Mouse (Mus musculus) ES-Bruce4 (cell line): ENCODE measurements around the gene Cnot9. TPM values are rescaled to one million over a fixed set of nuclear protein-coding genes. Genes with fewer than 3 reads are reported as not detected.

Experiments
- H3K27ac ChIP-seq: 2 replicates; pipeline ENCODE4 v1.5.1; 2012; ENCODE audit warnings: low read length, inconsistent platforms; ENCODE audit not compliant: insufficient read depth
- H3K27me3 ChIP-seq: 2 replicates; pipeline ENCODE4 v1.6.1; 2012; ENCODE audit warnings: mild to moderate bottlenecking, low read length, inconsistent platforms; ENCODE audit not compliant: control insufficient read depth, poor library complexity, insufficient read depth, severe bottlenecking
- H3K36me3 ChIP-seq: 2 replicates; pipeline ENCODE4 v1.6.1; 2012; ENCODE audit warnings: inconsistent platforms, mild to moderate bottlenecking, low read length, moderate library complexity; ENCODE audit not compliant: control insufficient read depth, poor library complexity, insufficient read depth, severe bottlenecking
- H3K4me1 ChIP-seq: one replicate; pipeline ENCODE4 v1.8.1; 2011; ENCODE audit warnings: low read length; ENCODE audit not compliant: control insufficient read depth, insufficient read depth
- H3K4me3 ChIP-seq: 2 replicates; pipeline ENCODE4 v1.5.1; 2011; ENCODE audit warnings: low read depth, mild to moderate bottlenecking, low read length
- H3K9ac ChIP-seq: 2 replicates; pipeline ENCODE4 v1.6.1; 2012; ENCODE audit warnings: low read depth, mild to moderate bottlenecking, inconsistent platforms; ENCODE audit not compliant: poor library complexity, severe bottlenecking
- H3K9me3 ChIP-seq: replicated peaks from 2 replicates; pipeline ENCODE4 v1.6.1; 2012; ENCODE audit warnings: mild to moderate bottlenecking, low read length, inconsistent platforms; ENCODE audit not compliant: control insufficient read depth, poor library complexity, insufficient read depth, severe bottlenecking
- CTCF ChIP-seq: IDR thresholded peaks from one replicate; pipeline ENCODE4 v1.8.1; 2011; ENCODE audit warnings: low read depth, low read length
- EP300 ChIP-seq: IDR thresholded peaks from 2 replicates; pipeline ENCODE4 v1.6.1; 2011; ENCODE audit warnings: low read depth, low read length; ENCODE audit not compliant: insufficient read depth
- POLR2A ChIP-seq: IDR thresholded peaks from one replicate; pipeline ENCODE4 v1.8.1; 2011; ENCODE audit warnings: low read length; ENCODE audit not compliant: insufficient read depth
- polyA plus RNA-seq: library from polyadenylated mRNA; stranded (reverse); fragments of >200 nt; gene quantifications from 2 replicates; pipeline ENCODE4 v1.2.4, GENCODE M21; 2011; ENCODE audit warnings: low read depth; ENCODE audit not compliant: missing spikeins, insufficient read depth, insufficient read length

Gene Cnot9
- polyA plus RNA-seq, 1 experiment = 93.1 TPM

- TF ChIP-seq EP300 (no peak), POLR2A (no peak), CTCF (no peak)
- peaks cover 67% of the 10 kb centered on the region for H3K36me3 ChIP-seq
- H3K27ac ChIP-seq = no peak overlapping the region
Observed at GRCm38 (mm10) chr1:74569739-74570719, 64.2 kb downstream of the Cnot9 start.

More at GRCm38 (mm10) chr1:74569739-74570719, 64.2 kb downstream of the Cnot9 start:
- no peaks in the 10 kb centered on the region for H3K27me3 ChIP-seq
- H3K9ac ChIP-seq = no peak overlapping the region
- no peak overlapping the region for H3K4me3 ChIP-seq
- no peaks in the 10 kb centered on the region for H3K4me1 ChIP-seq
- H3K9me3 ChIP-seq = no peaks in the 10 kb centered on the region

Other genes with a start within 250 kb of the Cnot9 start
- not detected in 2 replicates for gene Gpbar1, start 227.5 kb upstream of the Cnot9 start, polyA plus RNA-seq
- gene Aamp, start 221.3 kb upstream of the Cnot9 start, polyA plus RNA-seq = 96.3 and 103 TPM in 2 replicates
- gene Pnkd, start 221.1 kb upstream of the Cnot9 start, polyA plus RNA-seq = 40.9 and 43.6 TPM in 2 replicates
- gene Tmbim1, start 200.4 kb upstream of the Cnot9 start, polyA plus RNA-seq = 58.8 and 62.2 TPM in 2 replicates
- 0.75 TPM in 1 of 2 replicates, not detected in the other for gene Catip, start 143.9 kb upstream of the Cnot9 start, polyA plus RNA-seq
- 0.94 and 1.5 TPM in 2 replicates for gene Slc11a1, start 130.9 kb upstream of the Cnot9 start, polyA plus RNA-seq
- gene Ctdsp1, start 114.5 kb upstream of the Cnot9 start, polyA plus RNA-seq = 28.6 and 33.6 TPM in 2 replicates
- 0.61 TPM in 2 replicates for gene Vil1, start 96.7 kb upstream of the Cnot9 start, polyA plus RNA-seq
- 1.8 and 2.9 TPM in 2 replicates for gene Plcd4, start 36.8 kb downstream of the Cnot9 start, polyA plus RNA-seq
- gene Usp37, start 38.2 kb downstream of the Cnot9 start, polyA plus RNA-seq = 52.1 and 52.8 TPM in 2 replicates
- 15.9 and 20.0 TPM in 2 replicates for gene Zfp142, start 82.2 kb downstream of the Cnot9 start, polyA plus RNA-seq
- 18.4 and 22.3 TPM in 2 replicates for gene Bcs1l, start 82.2 kb downstream of the Cnot9 start, polyA plus RNA-seq
- 39.6 and 40.4 TPM in 2 replicates for gene Rnf25, start 95.3 kb downstream of the Cnot9 start, polyA plus RNA-seq
- 4.8 and 6.2 TPM in 2 replicates for gene Stk36, start 95.4 kb downstream of the Cnot9 start, polyA plus RNA-seq
- gene Ttll4, start 155.7 kb downstream of the Cnot9 start, polyA plus RNA-seq = 123 and 129 TPM in 2 replicates
- 1.9 and 2.5 TPM in 2 replicates for gene Cyp27a1, start 207.5 kb downstream of the Cnot9 start, polyA plus RNA-seq
- 0.21 and 0.23 TPM in 2 replicates for gene Prkag3, start 243.2 kb downstream of the Cnot9 start, polyA plus RNA-seq